Mouse (Mus musculus) liver, postnatal 0 days (tissue): ENCODE results near the gene Abraxas1. TPM values are rescaled to one million over a fixed set of nuclear protein-coding genes. Genes with fewer than 3 reads are reported as not detected.

Experiments used
- ATAC-seq: fragments of 200-750 bp; cut with Nextera tagmentation; 2 replicates; pipeline ENCODE4 v1.8.0; 2017; ENCODE audit warnings: mild to moderate bottlenecking, moderate library complexity
- DNase-seq: peaks from one replicate; pipeline ENCODE4 v3.0.0-alpha.2; 2016
- H3K27ac ChIP-seq: fragments of 300-500 bp; sonication (generic); 2 replicates; pipeline ENCODE4 v1.5.1; 2014; ENCODE audit warnings: antibody characterized with exemption, moderate library complexity, mild to moderate bottlenecking, low read depth
- H3K27me3 ChIP-seq: fragments of 300-500 bp; sonication (generic); 2 replicates; pipeline ENCODE4 v1.6.1; 2014; ENCODE audit warnings: low read length, control low read depth, mixed read lengths; ENCODE audit not compliant: insufficient read depth
- H3K36me3 ChIP-seq: fragments of 300-500 bp; sonication (generic); replicated peaks from 2 replicates; pipeline ENCODE4 v1.6.1; 2014; ENCODE audit warnings: mild to moderate bottlenecking, control low read depth, low read length, moderate library complexity, mixed read lengths; ENCODE audit not compliant: insufficient read depth
- H3K4me1 ChIP-seq: fragments of 300-500 bp; sonication (generic); 2 replicates; pipeline ENCODE4 v1.6.1; 2014; ENCODE audit warnings: antibody characterized with exemption, mild to moderate bottlenecking, control low read depth; ENCODE audit not compliant: insufficient read depth
- H3K4me2 ChIP-seq: fragments of 300-500 bp; sonication (generic); 2 replicates; pipeline ENCODE4 v1.6.1; 2014; ENCODE audit warnings: low read depth, mild to moderate bottlenecking, low read length, moderate library complexity, mixed read lengths
- H3K4me3 ChIP-seq: fragments of 300-500 bp; sonication (generic); 2 replicates; pipeline ENCODE4 v1.5.1; 2014; ENCODE audit warnings: low read depth, low read length
- H3K9ac ChIP-seq: fragments of 300-500 bp; sonication (generic); replicated peaks from 2 replicates; pipeline ENCODE4 v1.6.1; 2014; ENCODE audit warnings: mild to moderate bottlenecking, moderate library complexity
- H3K9me3 ChIP-seq: fragments of 300-500 bp; sonication (generic); 2 replicates; pipeline ENCODE4 v1.6.1; 2016; ENCODE audit warnings: mild to moderate bottlenecking, control low read depth, low read length, mixed read lengths
- CTCF ChIP-seq: sonication (generic); IDR thresholded peaks from 2 replicates; pipeline ENCODE4 v1.5.1; 2016; ENCODE audit warnings: antibody characterized with exemption, low read depth
- EP300 ChIP-seq: IDR thresholded peaks from 2 replicates; pipeline ENCODE4 v1.6.1; 2016; ENCODE audit warnings: antibody characterized with exemption, low read depth, mild to moderate bottlenecking
- WGBS: fragments of 180-500 bp; shearing (Covaris S2); extraction: QIAGEN DNeasy Blood & Tissue Kit; methylation state at CpG from one replicate; pipeline ENCODE4 v1.1.7; 2014; ENCODE audit not compliant: insufficient replicate concordance; 5-methylcytosine and 5-hydroxymethylcytosine counted together
- polyA plus RNA-seq: library from polyadenylated mRNA; unstranded; fragments of >200 nt; fragmentation: Nextera tagmentation; extraction: Ambion mirVana; gene quantifications from 2 replicates; pipeline ENCODE4 v1.2.1, GENCODE M21; 2015

Abraxas1 gene
- polyA plus RNA-seq, 1 experiment from 2014 or later: 11.8 TPM

DNA sequence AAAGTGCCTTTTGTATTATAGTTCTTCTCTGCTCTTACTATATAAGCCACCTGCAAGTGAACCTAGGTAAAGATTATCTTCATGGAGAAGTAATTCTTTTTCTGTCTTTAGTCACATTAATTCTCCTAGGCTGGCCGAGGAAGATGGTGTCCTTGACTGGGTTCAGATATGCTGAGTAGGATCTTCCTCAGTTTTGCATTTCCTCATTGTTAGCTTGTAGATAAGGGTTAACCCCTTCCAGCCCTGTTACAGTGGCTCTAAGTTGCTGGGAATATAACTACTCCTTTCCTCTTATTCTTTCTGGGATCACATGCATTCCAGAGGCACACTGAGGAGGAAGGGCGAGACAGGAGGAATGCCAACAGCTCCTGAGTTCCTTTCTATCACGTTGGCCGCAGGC lies 40.4 kb upstream of the Abraxas1 start:
- DNase-seq (no peak), ATAC-seq (no peak)
- Histone ChIP-seq H3K27me3 (no peaks in the 10 kb centered on the region), H3K27ac (peak overlapping the region; percentile 86), H3K9me3 (no peaks in the 10 kb centered on the region), H3K4me2 (peak overlapping the region; percentile 42), H3K36me3 (0 out of 2 replicates have a peak, but pooled peaks cover 3% of the 10 kb centered on the region), H3K9ac (no peak overlapping the region; the same call in 1 of the 2 replicates), H3K4me3 (no peak overlapping the region), H3K4me1 (peaks cover 30% of the 10 kb centered on the region)
- TF ChIP-seq EP300 (no peak), CTCF (no peak)
- 45% methylated on average over 4 of the region's 4 CpGs for WGBS

DNA sequence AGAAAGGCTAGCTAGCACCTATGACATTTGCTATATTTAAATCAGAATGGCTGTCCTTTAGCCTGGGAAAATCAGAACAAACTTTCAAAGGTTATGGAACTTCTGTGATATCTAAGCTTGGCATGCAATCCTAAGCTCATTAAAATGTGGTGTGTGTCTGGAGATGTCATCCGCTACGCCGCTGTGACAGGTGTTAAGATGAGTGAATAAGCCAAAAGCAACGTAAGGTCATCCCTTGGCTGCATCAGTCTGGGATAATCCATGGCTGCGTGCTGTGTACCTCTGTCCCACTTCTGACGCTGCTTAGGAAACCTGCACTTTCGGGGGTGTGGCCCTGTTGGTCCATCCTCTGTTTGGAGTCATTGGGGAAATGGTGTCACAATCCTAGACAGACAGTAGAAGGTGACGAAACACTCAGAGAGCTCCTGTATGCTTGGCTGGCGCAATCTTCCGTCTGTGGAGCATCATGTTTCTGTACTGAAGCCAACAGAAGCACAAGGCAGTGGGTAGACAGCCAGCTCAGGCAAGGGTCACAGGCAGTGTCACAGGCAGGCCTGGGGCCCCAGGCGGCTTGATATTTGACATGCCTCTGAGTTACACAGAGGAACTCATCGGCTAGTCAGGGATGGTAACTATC lies 39.8 kb upstream of the Abraxas1 start:
- 35% methylated on average over 12 of the region's 12 CpGs for WGBS

DNA sequence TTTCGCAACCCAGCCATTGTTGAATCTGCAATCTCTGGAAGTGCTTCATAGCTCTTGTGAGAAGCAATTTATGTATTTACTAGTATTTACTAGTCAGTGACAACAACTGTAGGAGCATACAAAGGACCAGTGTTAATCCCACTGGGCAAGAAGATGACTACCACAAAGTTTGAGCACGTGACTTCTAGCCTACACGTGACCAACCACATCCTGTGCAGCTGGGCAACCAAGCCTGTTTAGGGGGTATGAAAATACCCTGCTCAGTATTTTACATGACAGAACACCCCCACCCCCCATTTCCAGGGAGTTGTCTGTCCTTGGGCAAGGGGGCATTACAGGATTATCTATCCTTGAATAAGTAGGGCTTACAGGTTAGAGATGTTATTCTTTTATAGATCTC lies 35.8 kb upstream of the Abraxas1 start:
- H3K4me1 ChIP-seq: peaks cover 20% of the 10 kb centered on the region
- H3K36me3 ChIP-seq: 0 out of 2 replicates have a peak, but pooled peaks cover 3% of the 10 kb centered on the region
- 47% methylated on average over 3 of the region's 3 CpGs for WGBS
- DNase-seq: peak; percentile 36
- H3K27me3 ChIP-seq: no peaks in the 10 kb centered on the region
- no peak for ATAC-seq
- TF ChIP-seq CTCF (no peak), EP300 (no peak)
- H3K9ac ChIP-seq: no peak overlapping the region
- peak overlapping the region; percentile 9 for H3K27ac ChIP-seq
- no peak overlapping the region for H3K4me2 ChIP-seq
- no peak overlapping the region for H3K4me3 ChIP-seq
- H3K9me3 ChIP-seq: no peaks in the 10 kb centered on the region

More for the DNA sequence above, 39.8 kb upstream of the Abraxas1 start:
- H3K9ac ChIP-seq: no peak overlapping the region; the same call in 1 of the 2 replicates
- ATAC-seq (peak; percentile 96), DNase-seq (peak; percentile 84)
- TF ChIP-seq CTCF: no peak
- TF ChIP-seq EP300: peak; percentile 92
- H3K4me1 ChIP-seq: peaks cover 30% of the 10 kb centered on the region
- H3K4me3 ChIP-seq: no peak overlapping the region
- H3K27me3 ChIP-seq: no peaks in the 10 kb centered on the region
- peak overlapping the region; percentile 42 for H3K4me2 ChIP-seq
- H3K27ac ChIP-seq: peak overlapping the region; percentile 86
- 0 out of 2 replicates have a peak, but pooled peaks cover 3% of the 10 kb centered on the region for H3K36me3 ChIP-seq
- H3K9me3 ChIP-seq: no peaks in the 10 kb centered on the region

DNA sequence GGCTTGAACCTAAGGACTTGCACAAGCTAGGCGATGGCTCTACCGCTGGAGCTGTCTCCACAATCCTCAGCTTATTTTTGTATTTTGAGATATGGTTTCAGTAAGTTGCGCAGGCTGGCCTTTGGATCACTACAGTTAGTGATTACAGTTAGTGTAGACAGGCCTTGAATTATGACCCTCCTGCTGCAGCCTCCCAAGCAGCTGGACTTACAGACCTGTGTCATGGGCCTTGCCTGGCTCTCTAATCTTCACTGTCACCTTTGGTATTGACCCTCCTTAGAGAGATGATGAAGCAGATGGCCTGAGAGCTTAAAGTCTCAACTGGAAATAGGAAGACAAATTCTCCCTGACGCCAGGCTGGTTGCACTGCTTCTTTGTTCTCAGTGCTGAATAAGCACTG lies 33.2 kb upstream of the Abraxas1 start:
- H3K4me3 ChIP-seq: no peak overlapping the region
- 0 out of 2 replicates have a peak, but pooled peaks cover 3% of the 10 kb centered on the region for H3K36me3 ChIP-seq
- H3K9me3 ChIP-seq: no peaks in the 10 kb centered on the region
- WGBS: 65% methylated on average over 4 of the region's 4 CpGs
- peaks cover 2% of the 10 kb centered on the region; the same call in 1 of the 2 replicates for H3K4me1 ChIP-seq
- DNase-seq (no peak), ATAC-seq (no peak)
- H3K27ac ChIP-seq: peak overlapping the region; percentile 48; the same call in 1 of the 2 replicates
- TF ChIP-seq CTCF: no peak
- no peak overlapping the region for H3K9ac ChIP-seq
- no peak overlapping the region for H3K4me2 ChIP-seq
- H3K27me3 ChIP-seq: no peaks in the 10 kb centered on the region

DNA sequence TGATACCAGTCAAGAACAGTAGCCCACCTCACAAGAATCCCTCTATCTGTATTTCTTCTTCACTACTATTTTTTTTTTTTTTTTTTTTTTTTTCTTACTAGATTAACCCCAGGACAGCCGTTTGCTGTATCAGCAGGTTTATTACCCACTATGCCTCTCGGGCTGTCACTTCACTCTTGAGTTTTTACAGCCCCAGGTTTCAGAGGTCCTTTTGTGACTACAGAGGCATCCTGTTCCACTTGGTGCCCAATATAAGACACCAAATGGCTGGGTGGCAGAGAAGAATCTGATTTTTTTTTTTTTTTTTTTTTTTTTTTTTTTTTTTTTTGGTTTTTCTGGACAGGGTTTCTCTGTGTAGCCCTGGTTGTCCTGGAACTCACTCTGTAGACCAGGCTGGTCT lies 26.4 kb upstream of the Abraxas1 start:
- TF ChIP-seq EP300 (no peak), CTCF (no peak)
- Histone ChIP-seq H3K27me3 (peaks cover 5% of the 10 kb centered on the region; the same call in 1 of the 2 replicates), H3K27ac (peak overlapping the region; percentile 93), H3K36me3 (no peaks in the 10 kb centered on the region), H3K4me2 (peak overlapping the region; percentile 70), H3K4me1 (peaks cover 11% of the 10 kb centered on the region; the same call in 1 of the 2 replicates), H3K4me3 (peak overlapping the region; percentile 67), H3K9me3 (no peaks in the 10 kb centered on the region), H3K9ac (peak overlapping the region; percentile 79)
- ATAC-seq (no peak), DNase-seq (no peak)
- 11% methylated on average over 2 of the region's 2 CpGs for WGBS

DNA sequence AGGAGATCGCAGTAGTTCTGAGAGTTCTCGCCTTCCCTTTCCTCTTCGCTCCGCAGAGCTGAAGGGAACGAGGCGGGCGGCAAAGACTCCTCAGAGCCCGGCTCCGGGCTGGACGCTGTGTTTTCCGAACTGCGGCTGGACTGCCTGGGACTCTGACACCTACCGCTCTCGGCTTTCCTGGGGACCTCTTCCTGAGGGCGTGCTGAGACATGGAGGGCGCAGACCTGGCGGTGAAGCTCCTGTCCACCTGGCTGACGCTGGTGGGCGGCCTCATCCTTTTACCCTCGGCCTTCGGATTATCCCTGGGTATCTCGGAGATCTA lies 25.8 kb upstream of the Abraxas1 start:
- Histone ChIP-seq H3K9ac (peak overlapping the region; percentile 79), H3K4me3 (peak overlapping the region; percentile 67), H3K4me2 (peak overlapping the region; percentile 70), H3K9me3 (no peaks in the 10 kb centered on the region), H3K36me3 (no peaks in the 10 kb centered on the region), H3K27me3 (peaks cover 5% of the 10 kb centered on the region; the same call in 1 of the 2 replicates), H3K27ac (peak overlapping the region; percentile 93), H3K4me1 (peaks cover 11% of the 10 kb centered on the region; the same call in 1 of the 2 replicates)
- WGBS: 1% methylated on average over 20 of the region's 22 CpGs
- DNase-seq (no peak), ATAC-seq (no peak; the same call in none of the 2 replicates)
- TF ChIP-seq EP300 (no peak), CTCF (no peak)
